Mouse (Mus musculus): ENCODE data around the gene Usp50.
A peak's percentile ranks its signal among the peaks of the same experiment; 100 is the strongest.

DNA sequence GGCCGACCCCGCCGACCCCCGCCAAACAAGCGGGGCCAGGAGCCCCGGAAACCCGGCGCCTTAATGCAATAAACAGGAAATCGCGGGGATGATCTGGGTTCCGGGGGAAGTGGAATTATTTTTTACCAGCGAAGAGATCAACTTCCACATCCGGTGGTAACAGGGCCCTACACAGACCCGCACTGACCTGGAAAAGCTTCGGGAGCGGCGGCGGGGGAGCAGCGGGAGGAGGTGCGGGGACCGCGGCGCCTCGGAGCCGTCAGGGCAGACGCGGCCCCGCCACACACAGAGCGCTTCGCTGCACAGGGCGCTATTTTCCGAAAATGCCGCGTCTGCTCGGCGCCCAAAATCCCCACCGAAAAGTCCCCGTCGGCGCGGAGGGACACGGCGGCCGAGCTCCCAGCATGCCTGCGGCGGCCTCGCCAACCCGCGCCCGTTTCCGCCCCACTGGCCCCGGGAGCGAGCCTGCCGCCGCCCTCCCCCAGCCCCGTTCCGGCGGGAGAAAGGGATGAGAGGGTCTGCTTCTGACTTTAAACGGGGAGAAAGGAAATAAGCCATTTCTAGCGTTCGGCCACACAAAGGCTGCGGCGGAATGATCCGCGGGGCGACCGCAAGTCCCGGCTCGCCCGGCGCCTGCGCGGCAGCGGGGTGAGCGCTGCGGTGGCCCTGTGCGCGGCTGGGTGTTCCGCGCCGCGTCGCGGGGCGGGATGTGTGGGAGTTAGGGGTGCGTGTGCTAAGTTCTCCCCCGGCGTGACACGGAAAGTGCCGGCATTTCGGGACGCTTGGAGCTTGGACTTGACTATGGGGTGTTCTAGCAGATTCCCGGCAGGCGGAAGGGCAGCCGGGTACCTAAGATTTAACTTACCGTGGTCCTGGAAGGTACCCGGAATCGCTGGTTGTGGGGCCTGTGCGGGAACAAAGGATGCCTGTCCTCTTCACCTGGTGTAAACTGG, 107.8 kb downstream of the Usp50 start:
- TF ChIP-seq POLR2A (IDR thresholded peaks at IDR 0.05; ENCODE audit: borderline replicate concordance, extremely low read depth, insufficient read depth, insufficient read length, poor library complexity, severe bottlenecking) (peak; percentile 98), CTCF (IDR thresholded peaks at IDR 0.05; ENCODE audit: borderline replicate concordance, extremely low read depth, insufficient read depth, insufficient read length) (no peak)
